Mouse (Mus musculus): ENCODE results near the gene Zfp282. TPM values are rescaled to one million over a fixed set of nuclear protein-coding genes. Genes with fewer than 3 reads are reported as not detected.

Zfp282 gene
- polyA plus RNA-seq, 1 experiment from 2014 or later = 8.3 TPM

DNA sequence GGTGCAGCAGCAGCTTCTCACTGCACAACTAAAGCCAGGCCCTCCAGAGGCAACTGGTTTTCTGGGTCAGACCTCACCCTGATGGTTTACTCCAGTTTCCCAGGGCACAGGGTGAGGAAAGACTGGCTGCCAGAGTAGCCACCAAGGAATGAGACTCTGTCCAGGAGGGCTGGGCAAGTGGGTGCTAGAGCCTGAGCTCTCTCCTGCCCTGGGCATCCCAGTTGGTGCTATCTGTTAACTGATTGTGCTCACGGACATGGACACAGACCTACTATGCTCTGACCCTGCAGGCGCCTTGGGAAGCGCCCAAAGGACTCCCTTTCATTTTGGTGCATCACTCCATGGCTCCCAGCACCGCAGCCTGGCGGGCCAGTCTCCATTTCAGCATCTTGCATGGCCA is 29.3 kb downstream of the Zfp282 start:
- no peaks in the 10 kb centered on the region for H3K27me3 ChIP-seq (replicated peaks; ENCODE audit: control insufficient read depth, insufficient read depth, low read length)

DNA sequence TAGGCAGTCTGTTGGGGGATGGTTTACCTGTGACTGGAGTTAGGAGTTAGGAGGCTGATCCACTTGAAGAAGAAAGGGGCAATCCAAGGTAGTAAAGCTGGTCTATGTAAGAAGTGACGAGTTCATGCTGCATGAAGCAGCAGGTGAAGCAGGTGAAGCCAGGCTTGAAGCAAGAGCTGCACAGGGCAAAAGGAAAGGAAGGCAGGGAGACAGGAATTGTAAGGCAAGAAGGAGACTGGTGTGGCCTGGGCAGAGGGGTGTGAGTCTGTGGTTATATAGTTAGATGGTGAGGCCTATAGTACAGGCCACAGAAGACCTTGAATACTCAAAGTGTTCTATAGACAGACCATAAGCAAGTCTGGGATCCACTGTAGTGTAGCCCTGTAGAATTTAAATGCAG is 32.0 kb downstream of the Zfp282 start:
- no peak for DNase-seq (ENCODE audit: low spot score)
- H3K4me2 ChIP-seq = no peak overlapping the region
- H3K9ac ChIP-seq (ENCODE audit: low read depth, low read length) = no peak overlapping the region
- H3K27me3 ChIP-seq (replicated peaks; ENCODE audit: control insufficient read depth, insufficient read depth, low read length) = no peaks in the 10 kb centered on the region
- H3K27ac ChIP-seq (ENCODE audit: low read depth, low read length) = no peak overlapping the region
- H3K9me3 ChIP-seq (ENCODE audit: control insufficient read depth, low read length) = no peaks in the 10 kb centered on the region
- H3K4me1 ChIP-seq (replicated peaks; ENCODE audit: control insufficient read depth, insufficient read depth, low read length) = no peaks in the 10 kb centered on the region
- peaks cover 27% of the 10 kb centered on the region for H3K36me3 ChIP-seq (ENCODE audit: control insufficient read depth, insufficient read depth, low read length)
- H3K4me3 ChIP-seq (ENCODE audit: low read depth, low read length) = no peak overlapping the region
- no peak for ATAC-seq (replicated peaks; ENCODE audit: low FRiP score)
- whole genome bisulfite sequencing = 79% methylated on average over 1 of the region's 1 CpGs

More for the DNA sequence above, 29.3 kb downstream of the Zfp282 start:
- ATAC-seq (replicated peaks; ENCODE audit: low FRiP score) = no peak
- WGBS = 86% methylated on average over 5 of the region's 5 CpGs
- DNase-seq (ENCODE audit: low spot score) = no peak
- Histone ChIP-seq H3K36me3 (ENCODE audit: control insufficient read depth, insufficient read depth, low read length) (peaks cover 34% of the 10 kb centered on the region), H3K4me1 (replicated peaks; ENCODE audit: control insufficient read depth, insufficient read depth, low read length) (no peaks in the 10 kb centered on the region), H3K4me2 (no peak overlapping the region), H3K9me3 (ENCODE audit: control insufficient read depth, low read length) (no peaks in the 10 kb centered on the region), H3K27ac (ENCODE audit: low read depth, low read length) (no peak overlapping the region), H3K9ac (ENCODE audit: low read depth, low read length) (no peak overlapping the region), H3K4me3 (ENCODE audit: low read depth, low read length) (no peak overlapping the region)

DNA sequence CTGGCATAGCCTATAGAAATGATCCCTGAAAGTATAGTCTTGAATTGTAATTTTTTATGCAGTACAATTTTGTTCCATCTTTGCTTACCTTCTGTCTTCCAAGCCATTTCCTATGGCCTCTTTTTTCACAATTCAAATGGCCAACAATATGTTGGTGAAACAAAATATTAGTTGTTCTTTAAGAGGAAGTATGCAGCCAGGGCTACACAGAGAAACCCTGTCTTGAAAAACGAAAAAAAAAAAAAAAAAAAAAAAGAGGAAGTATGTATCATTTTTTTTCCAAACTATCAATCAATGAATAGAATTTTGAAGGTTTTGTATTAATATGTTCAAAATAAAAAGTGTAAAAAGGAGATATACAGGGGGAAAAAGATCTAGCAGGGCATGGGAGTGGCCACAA is 34.6 kb downstream of the Zfp282 start:
- no peaks in the 10 kb centered on the region for H3K27me3 ChIP-seq (replicated peaks; ENCODE audit: control insufficient read depth, insufficient read depth, low read length)
- ATAC-seq (replicated peaks; ENCODE audit: low FRiP score) (no peak), DNase-seq (ENCODE audit: low spot score) (no peak)
- H3K9me3 ChIP-seq (ENCODE audit: control insufficient read depth, low read length) = no peaks in the 10 kb centered on the region
- no peak overlapping the region for H3K9ac ChIP-seq (ENCODE audit: low read depth, low read length)
- H3K27ac ChIP-seq (ENCODE audit: low read depth, low read length) = no peak overlapping the region
- no peaks in the 10 kb centered on the region for H3K4me1 ChIP-seq (replicated peaks; ENCODE audit: control insufficient read depth, insufficient read depth, low read length)
- WGBS = 12% methylated on average over 1 of the region's 1 CpGs
- no peak overlapping the region for H3K4me3 ChIP-seq (ENCODE audit: low read depth, low read length)
- peaks cover 2% of the 10 kb centered on the region for H3K36me3 ChIP-seq (ENCODE audit: control insufficient read depth, insufficient read depth, low read length)
- H3K4me2 ChIP-seq = no peak overlapping the region

DNA sequence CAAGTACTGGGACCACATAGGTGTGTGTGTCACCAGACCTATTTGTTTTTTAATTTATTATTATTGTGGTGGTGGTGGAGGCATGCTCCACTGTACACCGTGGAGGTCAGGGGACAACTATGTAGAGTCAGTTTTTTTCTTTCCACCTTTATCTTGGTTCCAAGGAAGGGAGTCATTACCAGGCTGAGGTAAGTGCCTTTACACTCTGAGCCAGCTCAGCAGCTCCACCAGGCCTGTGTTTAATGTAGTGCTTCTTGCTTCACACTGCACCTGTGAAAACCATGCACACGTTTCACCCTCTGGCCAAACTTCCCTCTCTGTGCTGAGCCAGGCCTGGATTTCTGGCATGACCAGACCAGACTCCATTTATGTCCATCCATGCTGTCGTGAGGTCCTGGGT is 36.0 kb downstream of the Zfp282 start:
- H3K4me3 ChIP-seq (ENCODE audit: low read depth, low read length) = no peak overlapping the region
- no peaks in the 10 kb centered on the region for H3K27me3 ChIP-seq (replicated peaks; ENCODE audit: control insufficient read depth, insufficient read depth, low read length)
- ATAC-seq (replicated peaks; ENCODE audit: low FRiP score) (no peak), DNase-seq (ENCODE audit: low spot score) (no peak)
- H3K27ac ChIP-seq (ENCODE audit: low read depth, low read length) = no peak overlapping the region
- H3K4me1 ChIP-seq (replicated peaks; ENCODE audit: control insufficient read depth, insufficient read depth, low read length) = no peaks in the 10 kb centered on the region; the same call in none of the 2 replicates
- no peaks in the 10 kb centered on the region for H3K9me3 ChIP-seq (ENCODE audit: control insufficient read depth, low read length)
- H3K4me2 ChIP-seq = no peak overlapping the region
- no peaks in the 10 kb centered on the region for H3K36me3 ChIP-seq (ENCODE audit: control insufficient read depth, insufficient read depth, low read length)
- H3K9ac ChIP-seq (ENCODE audit: low read depth, low read length) = no peak overlapping the region
- WGBS = 58% methylated on average over 3 of the region's 3 CpGs

DNA sequence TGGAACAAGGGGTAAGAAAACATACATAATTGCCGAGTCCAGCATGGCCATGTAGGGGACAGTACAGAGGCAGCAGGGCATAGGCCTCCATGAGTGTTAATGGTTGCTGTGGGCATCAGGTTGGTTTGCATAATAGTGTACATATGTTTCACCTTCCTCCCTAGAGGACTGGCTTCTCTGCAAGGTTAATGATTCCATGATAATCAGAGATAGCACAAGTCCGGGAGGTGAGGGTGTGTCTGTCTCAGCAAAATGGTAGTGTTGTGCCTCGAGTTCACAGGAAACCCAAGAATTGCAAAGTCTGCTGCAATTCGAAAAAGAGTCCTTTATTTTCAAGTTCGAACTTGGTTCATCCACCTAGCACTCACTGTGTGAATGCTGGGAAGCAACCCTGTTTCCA is 40.0 kb downstream of the Zfp282 start:
- no peaks in the 10 kb centered on the region for H3K9me3 ChIP-seq (ENCODE audit: control insufficient read depth, low read length)
- H3K36me3 ChIP-seq (ENCODE audit: control insufficient read depth, insufficient read depth, low read length) = no peaks in the 10 kb centered on the region
- H3K27ac ChIP-seq (ENCODE audit: low read depth, low read length) = no peak overlapping the region
- WGBS = 75% methylated on average over 5 of the region's 5 CpGs
- H3K9ac ChIP-seq (ENCODE audit: low read depth, low read length) = no peak overlapping the region
- DNase-seq (ENCODE audit: low spot score) (no peak), ATAC-seq (replicated peaks; ENCODE audit: low FRiP score) (no peak)
- no peak overlapping the region for H3K4me3 ChIP-seq (ENCODE audit: low read depth, low read length)
- no peaks in the 10 kb centered on the region for H3K27me3 ChIP-seq (replicated peaks; ENCODE audit: control insufficient read depth, insufficient read depth, low read length)
- peaks cover 16% of the 10 kb centered on the region for H3K4me1 ChIP-seq (replicated peaks; ENCODE audit: control insufficient read depth, insufficient read depth, low read length)
- no peak overlapping the region for H3K4me2 ChIP-seq

DNA sequence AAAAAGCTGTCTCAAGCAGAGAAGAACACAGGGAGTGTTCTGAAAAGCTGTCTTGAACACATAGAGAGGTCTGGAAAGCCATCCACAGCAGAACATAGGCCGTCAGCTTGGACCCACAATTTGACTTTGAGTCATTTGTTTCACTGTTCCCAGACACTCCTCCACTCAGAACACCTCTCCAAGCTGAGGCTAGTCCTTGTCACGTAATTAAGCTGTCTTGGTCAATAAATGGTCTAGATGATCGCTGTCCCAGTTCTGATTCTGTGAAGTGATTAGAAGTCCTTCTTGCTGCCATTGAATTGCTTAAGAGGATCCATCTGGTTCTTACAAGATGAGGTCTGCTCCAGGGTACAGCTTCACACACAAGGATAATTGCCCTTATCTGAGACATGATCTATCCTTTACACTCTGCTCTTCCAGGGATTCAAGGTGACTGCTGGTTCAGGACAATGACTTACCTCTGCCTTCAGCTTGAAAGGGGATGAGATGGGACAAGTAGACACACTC is 41.8 kb downstream of the Zfp282 start:
- Histone ChIP-seq H3K9ac (ENCODE audit: low read depth, low read length) (no peak overlapping the region), H3K36me3 (ENCODE audit: control insufficient read depth, insufficient read depth, low read length) (no peaks in the 10 kb centered on the region), H3K4me2 (no peak overlapping the region), H3K27ac (ENCODE audit: low read depth, low read length) (no peak overlapping the region), H3K4me1 (replicated peaks; ENCODE audit: control insufficient read depth, insufficient read depth, low read length) (peaks cover 17% of the 10 kb centered on the region), H3K9me3 (ENCODE audit: control insufficient read depth, low read length) (no peaks in the 10 kb centered on the region), H3K27me3 (replicated peaks; ENCODE audit: control insufficient read depth, insufficient read depth, low read length) (no peaks in the 10 kb centered on the region), H3K4me3 (ENCODE audit: low read depth, low read length) (no peak overlapping the region)
- DNase-seq (ENCODE audit: low spot score) (no peak), ATAC-seq (replicated peaks; ENCODE audit: low FRiP score) (no peak)
- 85% methylated on average over 3 of the region's 3 CpGs for WGBS

DNA sequence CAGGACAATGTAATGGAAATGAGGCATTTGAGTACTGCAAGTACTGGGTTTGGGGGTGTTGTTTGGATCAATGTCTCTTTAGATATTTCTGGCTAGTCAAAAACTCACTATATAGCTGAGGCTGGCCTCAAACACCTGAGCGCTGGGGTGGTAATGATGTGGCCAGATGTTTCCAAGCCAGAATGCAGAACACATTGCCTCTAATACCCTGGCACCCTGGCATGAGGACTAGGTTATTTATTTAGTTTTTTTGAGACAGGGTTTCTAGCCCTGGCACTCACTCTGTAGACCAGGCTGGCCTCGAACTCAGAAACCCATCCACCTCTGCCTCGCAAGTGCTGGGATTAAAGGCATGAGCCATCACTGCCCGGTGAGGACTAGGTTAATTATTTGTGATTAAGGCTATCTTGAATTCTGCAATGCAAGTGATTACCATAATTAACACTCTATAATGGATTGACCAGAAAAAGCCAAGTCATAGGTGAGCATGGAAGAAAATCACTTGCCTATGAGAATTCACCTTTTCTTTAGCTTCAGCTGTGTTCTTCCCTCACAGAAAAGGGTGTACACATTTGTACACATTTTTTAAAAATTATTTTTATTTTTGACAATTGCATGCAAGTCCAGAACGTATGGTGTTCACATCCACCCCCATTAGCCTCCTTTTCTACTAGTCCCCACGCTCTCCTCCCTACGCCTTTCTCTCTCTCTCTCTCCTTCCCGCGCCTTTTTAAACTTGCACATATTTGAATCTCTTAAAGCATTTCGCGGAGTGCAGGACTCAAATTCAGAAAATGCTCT is 42.8 kb downstream of the Zfp282 start:
- peak; percentile 10; the same call in 1 of the 2 replicates for ATAC-seq (replicated peaks; ENCODE audit: low FRiP score)
- H3K4me1 ChIP-seq (replicated peaks; ENCODE audit: control insufficient read depth, insufficient read depth, low read length) = peaks cover 17% of the 10 kb centered on the region
- 28% methylated on average over 11 of the region's 11 CpGs for WGBS

DNA sequence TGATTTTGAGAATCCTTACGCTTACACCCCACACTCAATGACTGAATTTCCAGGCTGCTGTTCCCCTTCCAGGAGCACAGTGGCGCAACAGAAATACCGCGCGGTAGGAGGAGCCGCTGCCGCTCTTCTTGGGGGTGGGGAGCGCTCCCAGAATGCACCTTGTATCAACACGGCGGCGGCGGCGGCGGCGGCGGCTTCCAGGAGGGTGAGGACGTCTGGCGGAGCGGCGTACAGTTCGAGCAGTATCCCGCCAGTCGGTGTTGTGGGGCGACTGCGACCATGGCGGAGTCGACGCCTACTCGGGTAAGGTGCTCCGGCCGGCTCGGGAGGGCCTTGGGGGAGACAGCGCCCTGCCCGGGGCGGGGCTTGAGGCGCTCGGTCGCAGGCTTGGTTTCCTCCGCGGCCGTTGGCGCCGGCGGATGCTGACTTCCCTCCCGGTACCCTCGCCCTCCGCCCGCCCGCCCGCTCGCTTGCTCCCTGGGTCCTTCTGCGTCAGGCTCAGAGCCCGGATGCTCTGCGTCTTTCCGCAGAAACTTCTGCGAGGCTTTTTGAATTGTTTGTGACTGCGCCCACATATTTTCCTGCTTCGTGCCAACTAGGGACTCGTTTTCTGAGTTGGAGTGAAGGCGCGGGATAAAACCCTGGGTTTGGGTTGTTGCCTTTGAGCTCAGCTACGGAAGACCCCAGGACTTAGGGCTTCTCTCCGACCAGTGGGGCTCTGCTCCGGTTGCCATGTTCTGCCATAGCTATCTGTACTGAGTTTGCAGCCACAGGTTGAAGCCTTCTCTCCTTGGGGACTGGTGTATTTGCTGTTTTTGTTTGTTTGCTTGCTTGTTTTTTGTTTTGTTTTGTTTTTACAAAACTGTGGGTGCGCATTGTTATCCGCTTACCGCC is 43.7 kb downstream of the Zfp282 start, which contains the start of gene Zfp212:
Gene Zfp212, plus strand, starts transcription at position 30 of the 894 bp plus-strand sequence.
- peaks cover 17% of the 10 kb centered on the region for H3K4me1 ChIP-seq (replicated peaks; ENCODE audit: control insufficient read depth, insufficient read depth, low read length)
- H3K27ac ChIP-seq (ENCODE audit: low read depth, low read length) = peak within 1 kb of the TSS; percentile 97
- under 1% methylated on average over 67 of the region's 67 CpGs for WGBS

More for the DNA sequence above, 42.8 kb downstream of the Zfp282 start:
- Histone ChIP-seq H3K9me3 (ENCODE audit: control insufficient read depth, low read length) (no peaks in the 10 kb centered on the region), H3K4me2 (peak overlapping the region; percentile 92), H3K4me3 (ENCODE audit: low read depth, low read length) (peak overlapping the region; percentile 75), H3K9ac (ENCODE audit: low read depth, low read length) (peak overlapping the region; percentile 93), H3K36me3 (ENCODE audit: control insufficient read depth, insufficient read depth, low read length) (no peaks in the 10 kb centered on the region), H3K27me3 (replicated peaks; ENCODE audit: control insufficient read depth, insufficient read depth, low read length) (no peaks in the 10 kb centered on the region), H3K27ac (ENCODE audit: low read depth, low read length) (peak overlapping the region; percentile 97)
- DNase-seq (ENCODE audit: low spot score) = no peak

More for the DNA sequence above, 43.7 kb downstream of the Zfp282 start, which contains the start of gene Zfp212:
- peak within 1 kb of the TSS; percentile 93 for H3K9ac ChIP-seq (ENCODE audit: low read depth, low read length)
- peak within 1 kb of the TSS; percentile 75 for H3K4me3 ChIP-seq (ENCODE audit: low read depth, low read length)
- ATAC-seq (replicated peaks; ENCODE audit: low FRiP score) = peak; percentile 90
- no peaks in the 10 kb centered on the region for H3K36me3 ChIP-seq (ENCODE audit: control insufficient read depth, insufficient read depth, low read length)
- no peaks in the 10 kb centered on the region for H3K9me3 ChIP-seq (ENCODE audit: control insufficient read depth, low read length)
- peak within 1 kb of the TSS; percentile 92 for H3K4me2 ChIP-seq
- no peaks in the 10 kb centered on the region for H3K27me3 ChIP-seq (replicated peaks; ENCODE audit: control insufficient read depth, insufficient read depth, low read length)
- peak; percentile 95 for DNase-seq (ENCODE audit: low spot score)
